Mouse (Mus musculus): ENCODE data around the gene Zfp146. TPM values are rescaled to one million over a fixed set of nuclear protein-coding genes. Genes with fewer than 3 reads are reported as not detected.
"Not testable (repeated sequence)": the region's sequence is repeated elsewhere in the genome, so short reads cannot be mapped to it uniquely, and the experiment has no call there.

Zfp146 gene
- polyA plus RNA-seq, 1 experiment = 38.8 TPM

GRCm38 (mm10) chr7:30193013-30193412 is 23.5 kb upstream of the Zfp146 start:
- no peak for DNase-seq (ENCODE audit: extremely low spot score in 1 of 2, low spot score in 1 of 2)

DNA sequence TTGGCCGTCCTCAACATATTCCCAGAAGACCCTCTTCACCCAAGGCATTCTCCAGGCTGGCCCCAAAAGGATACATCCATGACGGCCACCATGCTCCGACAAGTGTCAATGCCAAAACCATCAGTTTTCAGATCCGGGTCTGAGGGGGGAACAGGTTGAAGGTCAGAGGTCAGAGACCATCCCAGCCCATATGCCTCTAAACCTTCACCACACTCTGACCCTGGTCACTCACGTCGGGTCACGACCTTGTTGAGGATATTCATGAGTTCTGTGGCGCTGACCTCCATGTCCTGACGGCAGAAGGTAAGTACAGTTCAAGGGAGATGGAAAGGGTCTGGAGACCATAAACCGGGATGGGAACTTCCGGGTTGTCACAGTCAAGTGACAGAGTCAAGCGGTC is 22.5 kb upstream of the Zfp146 start:
- DNase-seq (ENCODE audit: extremely low spot score in 1 of 2, low spot score in 1 of 2) = no peak

- DNase-seq (ENCODE audit: extremely low spot score in 1 of 2, low spot score in 1 of 2) = no peak
These were observed 19.6 kb upstream of the Zfp146 start for GRCm38 (mm10) chr7:30189116-30189491.

DNA sequence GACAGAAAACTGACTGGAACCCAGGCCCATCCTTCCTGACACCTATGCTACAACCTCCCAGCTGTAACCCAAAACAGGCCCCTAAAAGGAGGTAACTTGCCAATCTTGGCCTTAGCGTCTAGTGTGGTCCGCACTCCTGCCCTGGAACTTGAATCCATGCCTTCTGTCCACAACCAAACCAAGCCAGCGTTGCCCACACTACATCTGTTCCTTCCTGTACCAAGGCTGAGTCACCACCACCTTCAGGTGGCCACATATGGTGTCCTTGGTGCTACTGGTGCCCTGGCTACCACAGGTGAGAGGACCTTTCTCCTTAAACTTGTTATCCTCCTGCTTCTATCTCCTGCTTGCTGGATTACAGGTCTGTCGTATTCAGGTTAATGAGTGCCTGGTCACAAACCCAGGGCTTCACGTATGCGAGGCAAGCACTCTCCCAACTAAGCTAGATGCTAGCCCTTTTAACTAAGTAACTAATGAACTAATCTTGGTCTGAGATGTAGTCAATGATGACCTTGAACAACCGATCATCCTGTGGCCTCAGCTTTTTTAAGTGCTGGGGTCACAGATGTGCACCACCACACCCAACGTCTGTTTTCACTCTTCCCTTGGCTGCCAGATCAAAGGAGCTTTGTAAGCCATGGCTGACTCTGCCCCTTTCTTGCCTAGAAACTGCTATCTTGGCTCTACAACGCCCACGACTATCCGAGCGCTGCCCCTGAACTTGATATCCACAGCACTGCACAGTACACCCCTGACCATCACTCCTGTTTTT is 19.0 kb upstream of the Zfp146 start:
- DNase-seq (ENCODE audit: extremely low spot score in 1 of 2, low spot score in 1 of 2) = no peak

- no peak for DNase-seq (ENCODE audit: extremely low spot score in 1 of 2, low spot score in 1 of 2)
These were observed 15.2 kb upstream of the Zfp146 start for GRCm38 (mm10) chr7:30184641-30185348.

DNA sequence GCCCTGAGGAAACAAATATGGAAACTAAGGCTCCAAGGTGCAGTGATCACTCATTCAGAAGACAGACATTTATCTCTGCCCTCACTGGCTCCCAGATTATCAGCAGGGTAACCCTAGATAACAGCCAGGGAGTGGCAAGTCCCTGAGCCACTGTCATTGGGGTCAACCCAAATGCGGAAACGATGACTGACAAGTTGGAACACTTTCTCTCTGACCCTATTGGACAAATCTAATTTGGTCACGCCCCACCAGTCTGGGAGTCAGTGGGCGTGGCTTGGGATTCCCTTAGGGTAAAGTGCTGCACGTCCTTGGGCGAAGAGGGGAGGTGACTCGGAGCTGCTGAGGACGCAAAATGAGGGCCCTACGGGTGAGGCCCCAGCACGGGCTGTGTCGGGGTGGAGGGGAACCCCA is 14.3 kb upstream of the Zfp146 start, which contains the start of gene Cox7a1:
Gene Cox7a1 (plus strand): TSS at position 266 of the 411 bp plus-strand sequence.
- peak in 1 of 2 experiments; percentile 74 for DNase-seq (ENCODE audit: extremely low spot score in 1 of 2, low spot score in 1 of 2)

GRCm38 (mm10) chr7:30183189-30183588 is 13.6 kb upstream of the Zfp146 start:
- not testable (repeated sequence) for DNase-seq (ENCODE audit: extremely low spot score in 1 of 2, low spot score in 1 of 2)

DNA sequence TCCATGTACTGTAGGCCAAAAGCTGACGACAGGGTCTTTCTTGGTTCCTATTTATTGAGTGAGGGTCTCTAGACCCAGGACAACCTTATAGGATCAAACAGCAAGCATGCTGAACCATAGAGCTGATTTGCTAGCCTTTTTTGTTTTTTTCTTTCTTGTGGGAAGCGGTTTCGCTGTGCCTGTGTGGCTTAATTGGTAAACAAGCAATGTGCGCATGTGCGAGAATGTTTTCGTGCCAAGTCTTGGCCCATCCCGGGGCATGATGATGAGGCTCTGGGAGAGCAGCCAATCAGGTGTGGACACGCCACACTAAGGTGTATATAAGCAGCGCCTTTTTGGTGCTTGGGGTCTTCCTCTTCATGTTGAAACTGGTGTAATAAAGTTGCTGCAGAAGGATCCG is 12.4 kb upstream of the Zfp146 start:
- not testable (repeated sequence) for DNase-seq (ENCODE audit: extremely low spot score in 1 of 2, low spot score in 1 of 2)

GRCm38 (mm10) chr7:30181308-30181707 is 11.8 kb upstream of the Zfp146 start:
- peak; percentile 54 to 86 for DNase-seq (ENCODE audit: extremely low spot score in 1 of 2, low spot score in 1 of 2)

DNA sequence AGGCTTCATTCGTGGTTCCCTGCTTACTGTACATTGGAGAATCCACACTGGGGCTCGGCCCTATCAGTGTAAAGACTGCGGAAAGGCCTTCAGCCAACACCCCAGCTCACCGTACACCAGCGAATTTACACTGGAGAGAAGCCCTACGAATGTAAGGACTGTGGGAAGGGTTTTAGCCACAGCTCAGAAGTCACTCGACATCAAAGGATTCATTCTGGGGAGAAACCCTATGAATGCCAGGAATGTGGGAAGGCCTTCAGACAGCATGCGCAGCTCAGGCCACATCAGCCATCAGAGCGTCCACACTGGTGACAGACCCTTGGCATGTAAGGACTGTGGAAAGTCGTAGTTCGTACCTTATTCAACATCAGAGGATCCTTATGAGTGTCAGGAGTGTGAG is 8.7 kb upstream of the Zfp146 start:
- no peak for DNase-seq (ENCODE audit: extremely low spot score in 1 of 2, low spot score in 1 of 2)

DNA sequence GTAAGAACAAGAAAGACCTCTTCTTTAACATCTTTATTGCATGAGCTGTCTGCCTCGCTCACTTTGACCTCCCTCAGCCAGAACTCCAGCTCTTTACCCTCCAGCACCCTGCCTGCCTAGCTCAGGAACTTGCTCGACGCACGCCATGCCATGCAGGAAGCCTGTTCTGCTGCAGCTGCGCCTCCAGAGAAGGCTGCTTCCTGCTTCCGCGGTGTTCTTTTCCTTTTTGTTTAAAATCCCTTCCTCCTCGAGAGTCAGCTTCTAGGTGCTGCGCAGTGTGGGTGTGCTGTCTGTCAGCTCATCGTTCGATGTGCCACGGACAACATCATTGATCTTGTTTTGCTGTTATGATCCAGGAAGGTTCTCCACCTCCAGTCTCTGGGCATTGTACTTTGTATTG is 6.9 kb upstream of the Zfp146 start:
- DNase-seq (ENCODE audit: extremely low spot score in 1 of 2, low spot score in 1 of 2) = no peak

DNA sequence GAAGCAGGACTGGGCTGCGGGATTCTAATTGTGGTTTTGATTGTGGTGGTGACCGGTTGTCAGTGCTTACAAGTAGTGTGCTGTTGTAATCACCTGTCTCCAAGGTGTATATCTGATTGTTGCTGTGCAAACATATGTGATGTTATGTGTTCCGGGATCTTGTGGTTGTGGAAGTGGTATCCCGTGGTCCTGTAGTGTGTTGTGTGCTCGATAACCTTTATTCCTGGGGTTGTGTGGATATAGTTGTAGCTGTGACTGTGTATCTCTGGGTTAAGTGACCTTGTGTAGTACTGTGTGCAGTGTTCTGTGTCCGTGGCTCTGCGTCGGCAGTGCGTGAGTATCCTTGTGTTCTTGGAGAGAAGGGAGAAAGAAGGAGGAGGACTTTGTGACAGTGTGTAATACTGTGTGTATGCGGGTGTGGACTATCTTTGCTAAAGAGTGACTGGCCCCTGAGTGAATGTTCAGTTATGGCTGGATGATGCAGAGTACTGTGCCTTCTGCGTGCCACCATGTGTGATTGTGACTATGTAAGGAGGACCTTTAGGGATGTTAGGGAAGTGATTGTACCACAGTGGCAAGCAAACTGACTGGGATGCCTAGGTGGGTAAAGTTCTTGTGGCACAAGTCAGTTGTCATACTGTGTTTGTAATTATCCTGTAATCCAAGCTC is 867 bp upstream of the Zfp146 start:
- no peak for DNase-seq (ENCODE audit: extremely low spot score in 1 of 2, low spot score in 1 of 2)

DNA sequence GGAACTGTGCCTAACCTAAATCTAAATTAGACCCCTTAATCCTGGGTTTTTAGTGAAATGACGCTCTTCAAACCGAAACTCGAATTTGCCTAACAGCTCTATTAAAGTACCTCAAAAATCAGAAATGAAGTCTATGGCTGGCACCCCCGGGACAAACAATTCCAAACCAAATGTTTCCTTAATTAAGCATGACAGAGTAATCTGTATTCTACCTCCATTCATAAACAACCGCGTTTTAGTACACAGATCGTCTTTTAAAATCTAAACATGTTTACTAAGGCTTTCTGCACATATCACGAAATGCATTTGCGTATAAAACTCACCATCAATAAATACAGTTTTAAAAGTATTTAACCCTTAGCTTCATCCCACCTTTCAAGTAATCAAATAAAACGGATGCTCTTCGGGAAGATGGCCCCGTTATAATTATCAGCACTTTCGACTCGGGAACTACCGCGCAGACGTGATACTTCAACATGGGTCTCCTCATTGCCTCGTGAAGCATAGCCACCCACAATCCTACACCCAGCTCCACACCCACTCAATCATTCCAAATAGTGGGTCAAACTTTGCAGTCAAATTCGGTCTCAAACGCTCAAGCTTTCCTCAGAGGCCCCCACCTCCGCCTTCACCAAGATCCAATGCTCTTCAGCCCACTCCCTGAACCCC is 502 bp downstream of the Zfp146 start:
- peak in 1 of 2 experiments; percentile 39 for DNase-seq (ENCODE audit: extremely low spot score in 1 of 2, low spot score in 1 of 2)

GRCm38 (mm10) chr7:30164745-30165144 is 4.8 kb downstream of the Zfp146 start:
- no peak for DNase-seq (ENCODE audit: extremely low spot score in 1 of 2, low spot score in 1 of 2)

DNA sequence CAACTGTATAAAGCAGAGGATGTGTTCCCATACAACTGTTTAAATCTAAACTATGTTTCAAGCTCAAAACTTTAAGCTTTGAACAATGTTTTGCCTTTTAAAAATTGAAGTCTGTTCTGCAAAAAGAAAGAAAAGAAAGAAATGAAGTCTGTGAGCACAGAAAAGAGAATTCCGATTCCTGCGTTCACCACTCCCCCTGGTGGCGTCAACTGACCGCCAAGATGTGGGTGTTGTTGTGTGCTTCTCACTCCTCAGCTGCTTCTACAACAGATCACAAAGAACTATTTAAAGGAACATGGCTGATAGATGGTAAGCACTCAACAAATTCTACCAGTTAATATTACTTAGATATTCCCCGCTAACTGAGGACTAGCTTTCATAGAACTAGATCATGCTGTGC is 6.4 kb downstream of the Zfp146 start:
- DNase-seq (ENCODE audit: extremely low spot score in 1 of 2, low spot score in 1 of 2) = no peak

DNA sequence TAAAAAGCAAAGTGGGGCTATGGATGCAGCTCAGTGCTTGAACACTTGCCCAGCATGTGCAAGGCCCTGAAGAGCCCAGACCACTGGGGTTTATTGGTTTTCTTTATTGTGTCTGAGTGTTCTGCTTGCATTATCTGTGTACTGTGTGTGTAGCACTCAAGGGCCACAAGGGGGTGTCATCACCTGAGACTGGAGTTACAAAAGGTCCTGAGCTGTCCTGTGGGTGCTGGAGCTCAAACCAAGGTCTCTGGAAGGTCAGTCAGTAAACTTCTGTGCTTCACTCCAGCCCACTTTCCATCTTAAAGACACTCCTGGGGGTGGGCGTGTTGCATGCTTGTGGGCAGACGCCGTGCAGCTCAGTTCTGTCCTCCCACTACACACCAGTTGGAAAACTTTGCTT is 14.0 kb downstream of the Zfp146 start:
- DNase-seq (ENCODE audit: extremely low spot score in 1 of 2, low spot score in 1 of 2) = no peak

DNA sequence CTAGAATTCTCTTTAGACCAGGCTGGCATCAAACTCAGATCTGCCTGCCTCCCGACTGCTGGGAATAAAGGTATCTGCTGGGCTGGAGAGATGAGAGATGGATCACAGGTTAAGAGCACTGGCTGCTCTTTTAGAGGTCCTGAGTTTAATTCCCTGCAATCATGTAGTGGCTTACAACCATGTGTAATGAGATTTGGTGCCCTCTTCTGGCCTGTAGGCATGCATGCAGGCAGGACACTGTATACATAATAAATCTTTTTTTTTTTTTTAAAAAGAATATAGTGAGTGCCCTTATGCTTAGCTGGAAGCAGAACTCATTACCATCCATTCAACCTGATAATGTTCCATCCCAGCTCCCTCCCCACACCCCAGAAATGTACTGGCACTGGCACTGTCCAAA is 15.5 kb downstream of the Zfp146 start:
- DNase-seq (ENCODE audit: extremely low spot score in 1 of 2, low spot score in 1 of 2) = no peak

DNA sequence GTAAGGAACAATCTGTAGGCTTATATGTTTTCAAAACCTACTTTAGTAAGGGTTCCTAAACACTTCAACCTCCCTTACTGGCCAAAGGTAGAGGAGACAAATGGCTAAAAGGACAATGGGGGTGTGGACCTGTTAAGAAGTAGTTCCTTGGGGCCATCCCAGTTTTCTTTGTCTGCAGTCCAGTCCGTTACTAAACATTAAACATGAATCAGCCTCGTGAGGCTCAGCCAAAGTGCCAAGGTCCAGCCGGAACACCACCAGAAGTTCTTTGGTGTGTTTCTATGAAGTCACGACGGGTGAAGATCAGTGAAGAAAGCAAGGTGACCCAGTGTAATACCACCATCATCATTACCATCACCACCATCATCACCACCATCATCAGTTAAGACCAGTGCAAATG is 22.5 kb downstream of the Zfp146 start:
- DNase-seq (ENCODE audit: extremely low spot score in 1 of 2, low spot score in 1 of 2) = no peak

- DNase-seq (ENCODE audit: extremely low spot score in 1 of 2, low spot score in 1 of 2) = peak; percentile 23 to 75
These were observed 25.9 kb downstream of the Zfp146 start for GRCm38 (mm10) chr7:30143555-30144209.

GRCm38 (mm10) chr7:30143170-30143554 is 26.4 kb downstream of the Zfp146 start:
- no peak for DNase-seq (ENCODE audit: extremely low spot score in 1 of 2, low spot score in 1 of 2)

All from frontal cortex, adult 2 months (tissue).